Mouse (Mus musculus) cortical plate, adult 2 months (tissue): Measurements from ENCODE around the gene Lsm11.

ENCODE experiments used
- CTCF ChIP-seq: fragments of 200-500 bp; IDR thresholded peaks from 2 replicates; pipeline ENCODE4 v1.5.1; 2011; ENCODE audit warnings: mild to moderate bottlenecking, control low read depth, low read length; ENCODE audit not compliant: insufficient read depth; ENCODE audit errors: extremely low read depth
- POLR2A ChIP-seq: fragments of 200-500 bp; IDR thresholded peaks from 2 replicates; pipeline ENCODE4 v1.6.1; 2011; ENCODE audit warnings: mild to moderate bottlenecking, low read length, control low read depth; ENCODE audit not compliant: insufficient read depth; ENCODE audit errors: extremely low read depth

DNA sequence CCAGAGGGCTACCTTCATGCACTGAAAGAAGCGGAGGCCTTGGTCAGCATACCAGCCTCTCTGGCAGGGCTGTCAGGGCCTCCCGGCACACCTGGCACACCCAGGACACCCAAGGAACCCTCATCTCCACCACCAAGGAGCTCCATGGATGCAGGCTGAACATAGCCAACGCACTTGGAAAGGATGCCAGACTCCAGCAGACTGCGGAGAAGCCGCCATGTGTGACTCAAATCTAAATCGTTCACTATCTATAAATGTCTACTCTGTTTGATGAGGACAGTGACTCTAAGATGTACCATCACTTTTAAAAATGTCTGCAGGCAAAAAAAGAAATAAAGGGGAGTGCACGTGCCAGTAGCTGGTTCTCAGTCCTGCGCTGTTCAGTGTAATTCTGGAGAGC is 7.3 kb downstream of the Lsm11 start:
- TF ChIP-seq CTCF (no peak), POLR2A (no peak)
